Mouse (Mus musculus): ENCODE measurements around the gene Eid2b.

GRCm38 (mm10) chr7:28294481-28294880 is 16.9 kb downstream of the Eid2b start:
- TF ChIP-seq CTCF (IDR thresholded peaks at IDR 0.05 in 2 of 3, conservative IDR thresholded peaks at IDR 0.05 in 1 of 3; ENCODE audit: control insufficient read depth in 1 of 3, insufficient read depth in 1 of 3, low read depth in 2 of 3, low read length in 3 of 3, poor library complexity in 1 of 3, severe bottlenecking in 1 of 3): no peak
- no peak for TF ChIP-seq JUND (IDR thresholded peaks at IDR 0.05; ENCODE audit: low read depth, low read length)
- TF ChIP-seq POLR2A (IDR thresholded peaks at IDR 0.05; ENCODE audit: control insufficient read depth in 1 of 2, insufficient read depth in 1 of 2, low read depth in 1 of 2, low read length in 2 of 2, poor library complexity in 1 of 2): no peak
- no peak for TF ChIP-seq TCF12 (IDR thresholded peaks at IDR 0.05; ENCODE audit: low read depth, low read length)
- TF ChIP-seq ZKSCAN1 (IDR thresholded peaks at IDR 0.05; ENCODE audit: low read depth, low read length): no peak
- TF ChIP-seq EP300 (IDR thresholded peaks at IDR 0.05; ENCODE audit: low read depth in 1 of 2, low read length in 2 of 2): no peak

Measured in MEL (cell line).